Mouse (Mus musculus) limb, embryonic 14.5 days (tissue): ENCODE measurements around the gene Rgs3. TPM values are rescaled to one million over a fixed set of nuclear protein-coding genes. Genes with fewer than 3 reads are reported as not detected.

Experiments
- ATAC-seq: fragments of 200-750 bp; cut with Nextera tagmentation; 2 replicates; pipeline ENCODE4 v1.8.0; 2017; ENCODE audit warnings: low read depth, moderate number of reproducible peaks, moderate TSS enrichment; ENCODE audit not compliant: low FRiP score
- DNase-seq: peaks from one replicate; pipeline ENCODE4 v3.0.0-alpha.2; 2015; ENCODE audit warnings: low spot score
- H3K27ac ChIP-seq: fragments of 300-500 bp; sonication (generic); replicated peaks from 2 replicates; pipeline ENCODE4 v1.5.1; 2014; ENCODE audit warnings: low read depth, mild to moderate bottlenecking, low read length, moderate library complexity, mixed read lengths
- H3K27me3 ChIP-seq: fragments of 300-500 bp; sonication (generic); 2 replicates; pipeline ENCODE4 v1.6.1; 2014; ENCODE audit warnings: low read length, mixed read lengths; ENCODE audit not compliant: control insufficient read depth, insufficient read depth
- H3K36me3 ChIP-seq: fragments of 300-500 bp; sonication (generic); 2 replicates; pipeline ENCODE4 v1.6.1; 2014; ENCODE audit warnings: mild to moderate bottlenecking, low read length, moderate library complexity, mixed read lengths; ENCODE audit not compliant: control insufficient read depth, insufficient read depth
- H3K4me1 ChIP-seq: fragments of 300-500 bp; sonication (generic); 2 replicates; pipeline ENCODE4 v1.6.1; 2014; ENCODE audit warnings: antibody characterized with exemption, low read length, mixed read lengths; ENCODE audit not compliant: control insufficient read depth, insufficient read depth
- H3K4me2 ChIP-seq: fragments of 300-500 bp; sonication (generic); replicated peaks from 2 replicates; pipeline ENCODE4 v1.6.1; 2014; ENCODE audit warnings: low read depth, mild to moderate bottlenecking, low read length, moderate library complexity; ENCODE audit not compliant: severe bottlenecking
- H3K4me3 ChIP-seq: fragments of 300-500 bp; sonication (generic); replicated peaks from 2 replicates; pipeline ENCODE4 v1.5.1; 2014; ENCODE audit warnings: low read length
- H3K9ac ChIP-seq: fragments of 300-500 bp; sonication (generic); 2 replicates; pipeline ENCODE4 v1.6.1; 2014; ENCODE audit warnings: mild to moderate bottlenecking, low read depth, low read length, moderate library complexity; ENCODE audit not compliant: severe bottlenecking
- H3K9me3 ChIP-seq: fragments of 300-500 bp; sonication (generic); 2 replicates; pipeline ENCODE4 v1.6.1; 2016; ENCODE audit warnings: low read length; ENCODE audit not compliant: control insufficient read depth
- POLR2A ChIP-seq: fragments of 200-500 bp; IDR thresholded peaks from 2 replicates; pipeline ENCODE4 v1.8.0; 2012; ENCODE audit warnings: inconsistent platforms, mild to moderate bottlenecking, moderate library complexity, borderline replicate concordance; ENCODE audit not compliant: insufficient read depth, insufficient read length; ENCODE audit errors: extremely low read depth
- whole genome bisulfite sequencing: fragments of 180-500 bp; shearing (Covaris S2); extraction: QIAGEN DNeasy Blood & Tissue Kit; methylation state at CpG from one replicate; pipeline ENCODE4 v1.1.7; 2014; 5-methylcytosine and 5-hydroxymethylcytosine counted together
- polyA plus RNA-seq, 2 experiments: library from polyadenylated mRNA; depleted of rRNA in 1 of 2; stranded (reverse) in 1 of 2; unstranded in 1 of 2; fragments of >200 nt; fragmentation: Nextera tagmentation in 1 of 2; extraction: Ambion mirVana in 1 of 2; gene quantifications; 2 replicates each; pipeline versions ENCODE4 v1.2.1 to v1.2.3; 2012 to 2014

Rgs3 gene
- polyA plus RNA-seq, 2 experiments: 37.6 to 67.6 TPM

GRCm38 (mm10) chr4:62744534-62744956, 184.9 kb downstream of the Rgs3 start:
- no peak for DNase-seq
- Histone ChIP-seq H3K4me2 (no peak overlapping the region), H3K36me3 (no peaks in the 10 kb centered on the region), H3K27ac (0 out of 2 replicates have a peak overlapping the region, but pooled peaks have one; percentile 4), H3K9ac (0 out of 2 replicates have a peak overlapping the region, but pooled peaks have one; percentile 25), H3K27me3 (no peaks in the 10 kb centered on the region), H3K4me1 (peaks cover 32% of the 10 kb centered on the region), H3K9me3 (no peaks in the 10 kb centered on the region), H3K4me3 (no peak overlapping the region)
- no peak for ATAC-seq
- TF ChIP-seq POLR2A: no peak
- 26% methylated on average over 8 of the region's 10 CpGs for WGBS

GRCm38 (mm10) chr4:62744985-62745638, 185.5 kb downstream of the Rgs3 start:
- H3K9ac ChIP-seq: no peak overlapping the region
- no peaks in the 10 kb centered on the region for H3K27me3 ChIP-seq
- WGBS: 25% methylated on average over 1 of the region's 1 CpGs
- no peak for TF ChIP-seq POLR2A
- no peaks in the 10 kb centered on the region for H3K36me3 ChIP-seq
- peaks cover 32% of the 10 kb centered on the region for H3K4me1 ChIP-seq
- no peak overlapping the region for H3K4me3 ChIP-seq
- ATAC-seq: 0 out of 2 replicates have a peak, but pooled peaks have one; percentile 21
- DNase-seq: no peak
- 0 out of 2 replicates have a peak overlapping the region, but pooled peaks have one; percentile 13 for H3K27ac ChIP-seq
- no peak overlapping the region for H3K4me2 ChIP-seq
- H3K9me3 ChIP-seq: no peaks in the 10 kb centered on the region

Other genes with a start within 250 kb of the Rgs3 start
- gene Fkbp15, start 199.3 kb upstream of the Rgs3 start, polyA plus RNA-seq (2012; rRNA removed): 24.1 and 25.7 TPM in 2 replicates
- 29.3 and 29.6 TPM in 2 replicates for gene Fkbp15, start 199.3 kb upstream of the Rgs3 start, polyA plus RNA-seq (2014; fragmentation: Nextera tagmentation; extraction: Ambion mirVana)
- gene Slc31a1, start 199.1 kb upstream of the Rgs3 start, polyA plus RNA-seq (2012; rRNA removed): 33.1 and 33.3 TPM in 2 replicates
- gene Slc31a1, start 199.1 kb upstream of the Rgs3 start, polyA plus RNA-seq (2014; fragmentation: Nextera tagmentation; extraction: Ambion mirVana): 45.0 and 46.0 TPM in 2 replicates
- 114 and 146 TPM in 2 replicates for gene Cdc26, start 151.2 kb upstream of the Rgs3 start, polyA plus RNA-seq (2012; rRNA removed)
- gene Cdc26, start 151.2 kb upstream of the Rgs3 start, polyA plus RNA-seq (2014; fragmentation: Nextera tagmentation; extraction: Ambion mirVana): 184 and 190 TPM in 2 replicates
- gene Prpf4, start 151.1 kb upstream of the Rgs3 start, polyA plus RNA-seq (2012; rRNA removed): 27.4 and 28.9 TPM in 2 replicates
- gene Prpf4, start 151.1 kb upstream of the Rgs3 start, polyA plus RNA-seq (2014; fragmentation: Nextera tagmentation; extraction: Ambion mirVana): 20.8 and 22.4 TPM in 2 replicates
- gene Rnf183, start 124.6 kb upstream of the Rgs3 start, polyA plus RNA-seq (2012; rRNA removed): 0.14 and 0.46 TPM in 2 replicates
- gene Rnf183, start 124.6 kb upstream of the Rgs3 start, polyA plus RNA-seq (2014; fragmentation: Nextera tagmentation; extraction: Ambion mirVana): not detected in 2 replicates
- gene Wdr31, start 89.0 kb upstream of the Rgs3 start, polyA plus RNA-seq (2012; rRNA removed): 3.9 and 4.1 TPM in 2 replicates
- 4.6 TPM in 2 replicates for gene Wdr31, start 89.0 kb upstream of the Rgs3 start, polyA plus RNA-seq (2014; fragmentation: Nextera tagmentation; extraction: Ambion mirVana)
- 7.2 and 7.4 TPM in 2 replicates for gene Bspry, start 79.8 kb upstream of the Rgs3 start, polyA plus RNA-seq (2012; rRNA removed)
- gene Bspry, start 79.8 kb upstream of the Rgs3 start, polyA plus RNA-seq (2014; fragmentation: Nextera tagmentation; extraction: Ambion mirVana): 11.7 and 13.3 TPM in 2 replicates
- 7.6 and 9.0 TPM in 2 replicates for gene Hdhd3, start 56.4 kb upstream of the Rgs3 start, polyA plus RNA-seq (2012; rRNA removed)
- gene Hdhd3, start 56.4 kb upstream of the Rgs3 start, polyA plus RNA-seq (2014; fragmentation: Nextera tagmentation; extraction: Ambion mirVana): 12.6 and 15.0 TPM in 2 replicates
- 57.3 and 66.7 TPM in 2 replicates for gene Alad, start 39.9 kb upstream of the Rgs3 start, polyA plus RNA-seq (2012; rRNA removed)
- 90.2 and 97.8 TPM in 2 replicates for gene Alad, start 39.9 kb upstream of the Rgs3 start, polyA plus RNA-seq (2014; fragmentation: Nextera tagmentation; extraction: Ambion mirVana)
- gene Pole3, start 34.8 kb upstream of the Rgs3 start, polyA plus RNA-seq (2012; rRNA removed): 39.8 and 51.4 TPM in 2 replicates
- 77.9 and 80.2 TPM in 2 replicates for gene Pole3, start 34.8 kb upstream of the Rgs3 start, polyA plus RNA-seq (2014; fragmentation: Nextera tagmentation; extraction: Ambion mirVana)
- 0.35 and 0.51 TPM in 2 replicates for gene 4933430I17Rik, start 34.5 kb upstream of the Rgs3 start, polyA plus RNA-seq (2012; rRNA removed)
- gene 4933430I17Rik, start 34.5 kb upstream of the Rgs3 start, polyA plus RNA-seq (2014; fragmentation: Nextera tagmentation; extraction: Ambion mirVana): 0.14 and 0.54 TPM in 2 replicates